Mouse (Mus musculus) stomach, postnatal 0 days (tissue): ENCODE measurements around the gene Ppp1r37.

Experiments used
- CTCF ChIP-seq: IDR thresholded peaks from 2 replicates; pipeline ENCODE4 v1.5.1; 2016; ENCODE audit warnings: antibody characterized with exemption, low read depth, mild to moderate bottlenecking, moderate library complexity
- EP300 ChIP-seq: optimal IDR thresholded peaks from 2 replicates; pipeline ENCODE3; 2016; ENCODE audit warnings: antibody characterized with exemption

- TF ChIP-seq CTCF (no peak), EP300 (no peak)
Observed at GRCm38 (mm10) chr7:19562643-19563410, at the start of gene Ppp1r37.
